Mouse (Mus musculus) right cerebral cortex, postnatal 25 days (tissue): ENCODE data around the gene Fstl1.

Experiments
- DNase-seq: peaks from one replicate; pipeline ENCODE4 v3.0.0; 2022

The Fstl1 gene

GRCm38 (mm10) chr16:37824778-37825505 lies 48.3 kb downstream of the Fstl1 start:
- DNase-seq: peak; percentile 47

- DNase-seq: no peak
Measured at GRCm38 (mm10) chr16:37826286-37826685, 49.6 kb downstream of the Fstl1 start.

GRCm38 (mm10) chr16:37831041-37831440 lies 54.4 kb downstream of the Fstl1 start:
- no peak for DNase-seq

- no peak for DNase-seq
Measured at GRCm38 (mm10) chr16:37837571-37837970, 60.9 kb downstream of the Fstl1 start.

- no peak for DNase-seq
Measured at GRCm38 (mm10) chr16:37842439-37842838, 65.8 kb downstream of the Fstl1 start.

- DNase-seq: no peak
Measured at GRCm38 (mm10) chr16:37843740-37844139, 67.1 kb downstream of the Fstl1 start.

GRCm38 (mm10) chr16:37845202-37845925 lies 68.7 kb downstream of the Fstl1 start:
- DNase-seq: no peak

- DNase-seq: no peak
Measured at GRCm38 (mm10) chr16:37847081-37847480, 70.4 kb downstream of the Fstl1 start.

- no peak for DNase-seq
Measured at GRCm38 (mm10) chr16:37851366-37851765, 74.7 kb downstream of the Fstl1 start.

- DNase-seq: no peak
Measured at GRCm38 (mm10) chr16:37853279-37853678, 76.6 kb downstream of the Fstl1 start.

GRCm38 (mm10) chr16:37854054-37854453 lies 77.4 kb downstream of the Fstl1 start:
- DNase-seq: no peak

GRCm38 (mm10) chr16:37854593-37854992 lies 77.9 kb downstream of the Fstl1 start:
- DNase-seq: no peak

- DNase-seq: no peak
Measured at GRCm38 (mm10) chr16:37855583-37855982, 78.9 kb downstream of the Fstl1 start.

- no peak for DNase-seq
Measured at GRCm38 (mm10) chr16:37856327-37856726, 79.7 kb downstream of the Fstl1 start.

- no peak for DNase-seq
Measured at GRCm38 (mm10) chr16:37857495-37857894, 80.8 kb downstream of the Fstl1 start.

- DNase-seq: no peak
Measured at GRCm38 (mm10) chr16:37860213-37860612, 83.5 kb downstream of the Fstl1 start.

- no peak for DNase-seq
Measured at GRCm38 (mm10) chr16:37861029-37861428, 84.4 kb downstream of the Fstl1 start, which contains the start of gene Gm36028. Gene Gm36028 (minus strand): TSS chr16:37861146.

- no peak for DNase-seq
Measured at GRCm38 (mm10) chr16:37863876-37864275, 87.2 kb downstream of the Fstl1 start.

GRCm38 (mm10) chr16:37865841-37866240 lies 89.2 kb downstream of the Fstl1 start:
- DNase-seq: no peak

- DNase-seq: peak; percentile 93
Measured at GRCm38 (mm10) chr16:37867791-37868505, 91.3 kb downstream of the Fstl1 start, which contains the start of gene Lrrc58. Gene Lrrc58 (plus strand): TSS chr16:37868389.

- no peak for DNase-seq
Measured at GRCm38 (mm10) chr16:37868506-37869469, 92.1 kb downstream of the Fstl1 start.
